Mouse (Mus musculus): ENCODE measurements around the gene Kremen1.

The Kremen1 gene

DNA sequence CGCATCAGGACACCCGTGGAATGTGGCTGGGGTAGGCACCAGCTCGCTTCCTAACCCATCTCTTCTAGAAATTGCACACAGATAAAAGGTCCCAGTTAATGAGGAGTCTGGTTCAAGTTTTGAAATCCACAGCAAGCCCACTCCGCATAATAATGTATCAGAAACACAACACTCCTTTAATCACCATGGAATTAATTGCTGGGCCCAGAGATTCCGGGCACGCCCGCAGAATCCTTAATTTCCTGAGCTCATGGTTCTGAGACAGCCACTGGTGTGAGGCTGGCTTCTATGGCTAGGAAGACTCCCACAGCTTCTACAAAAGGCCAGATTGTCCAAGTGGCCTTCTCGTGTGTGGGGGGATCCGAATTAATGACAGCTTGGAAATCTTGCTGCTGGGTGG is 94.0 kb downstream of the Kremen1 start:
- DNase-seq = no peak

DNA sequence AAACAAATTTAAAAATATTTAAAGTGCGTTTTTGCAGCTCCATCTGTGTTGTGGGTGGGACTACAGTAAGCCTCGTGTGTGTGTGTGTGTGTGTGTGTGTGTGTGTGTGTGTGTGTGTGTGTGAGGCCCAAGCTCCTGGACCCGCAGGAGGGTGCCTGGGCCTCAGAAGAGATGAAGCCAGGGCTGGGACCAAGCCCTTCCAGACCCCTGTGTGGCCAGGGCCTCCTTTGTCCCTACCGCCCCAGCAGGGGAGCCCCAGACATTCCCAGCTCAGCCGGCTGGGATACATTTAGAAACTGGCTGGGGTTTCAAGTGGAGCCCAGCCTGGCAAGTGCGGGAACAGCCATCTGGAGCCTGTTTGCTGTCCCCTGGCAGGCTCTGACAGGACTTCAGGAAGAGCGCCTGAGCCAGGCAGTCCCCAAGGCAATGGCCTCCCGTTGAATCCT is 95.9 kb downstream of the Kremen1 start:
- DNase-seq = no peak

DNA sequence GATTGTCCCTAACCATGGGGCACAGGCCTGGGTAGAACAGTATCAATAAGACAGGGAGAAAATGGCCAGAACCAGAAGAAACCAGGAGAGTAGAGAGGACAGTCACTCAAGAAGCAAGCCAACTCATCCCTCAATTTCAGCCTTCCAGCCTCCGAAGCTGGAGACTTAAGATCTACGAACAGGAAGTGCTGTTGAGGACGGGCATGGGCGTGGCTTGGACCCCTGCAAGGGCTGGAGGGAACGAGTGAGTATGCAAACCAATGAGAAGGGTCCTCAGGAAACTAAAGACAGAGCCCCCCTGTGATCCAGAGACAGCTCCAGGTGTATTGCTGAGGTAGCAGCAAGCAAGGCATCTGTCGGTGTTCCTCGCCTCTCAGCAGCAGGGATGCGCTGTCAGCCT is 97.0 kb downstream of the Kremen1 start:
- DNase-seq = no peak

DNA sequence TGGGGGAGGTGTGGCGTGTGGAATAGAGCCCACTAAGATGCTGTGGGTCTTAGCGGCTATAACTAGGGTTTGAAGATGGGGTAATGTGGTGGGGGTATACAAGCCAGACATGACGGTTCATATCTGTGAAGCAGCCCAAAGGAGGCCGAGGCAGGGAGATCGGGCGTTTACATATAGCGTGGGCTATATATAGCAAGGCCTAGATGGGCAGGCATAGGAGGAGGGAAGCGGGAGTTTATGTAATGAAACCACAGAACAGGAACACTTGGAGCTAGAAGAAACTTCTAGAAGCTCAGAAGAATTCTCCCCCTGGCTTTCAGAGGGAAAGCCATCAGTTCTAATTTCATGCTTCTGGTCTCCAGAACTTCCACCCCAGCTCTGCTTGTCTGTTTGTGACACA is 97.9 kb downstream of the Kremen1 start:
- no peak for DNase-seq

DNA sequence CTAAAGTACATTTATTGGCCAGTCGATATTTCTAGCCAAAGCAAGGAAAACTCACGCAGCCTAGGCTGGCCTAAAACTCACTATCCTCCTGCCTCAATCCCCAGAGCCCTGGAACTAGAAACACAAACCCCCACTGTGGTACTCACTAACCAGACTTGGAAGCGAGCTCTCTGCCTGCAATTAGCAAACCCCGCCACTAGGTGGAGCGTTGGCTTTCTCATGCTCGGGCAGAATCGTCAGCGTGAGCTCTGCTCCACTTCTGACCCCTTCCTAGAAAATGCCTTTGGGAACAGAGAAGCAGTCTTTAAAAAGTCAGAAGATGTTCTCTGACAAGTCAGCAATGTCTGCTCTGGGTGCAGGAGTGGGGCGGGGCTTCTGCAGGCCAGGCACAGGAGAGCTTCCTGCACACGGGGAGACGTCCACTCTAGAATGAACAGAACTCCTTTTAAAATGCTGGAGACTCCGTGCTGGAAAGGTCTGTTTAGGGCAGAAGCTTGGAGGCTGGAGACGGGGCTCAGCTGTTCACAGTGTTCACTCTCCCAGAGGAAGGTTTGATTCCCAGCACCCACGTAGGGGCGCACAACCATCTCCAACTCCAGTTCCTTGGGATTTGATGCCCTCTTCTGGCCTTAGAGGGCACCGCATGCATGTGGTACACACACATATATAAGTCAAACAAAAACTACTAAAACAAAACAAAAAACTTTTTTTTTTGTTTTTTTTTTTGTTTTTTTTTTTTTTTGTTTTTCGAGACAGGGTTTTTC is 100.5 kb downstream of the Kremen1 start:
- peak in 1 of 2 experiments; percentile 74 for DNase-seq

DNA sequence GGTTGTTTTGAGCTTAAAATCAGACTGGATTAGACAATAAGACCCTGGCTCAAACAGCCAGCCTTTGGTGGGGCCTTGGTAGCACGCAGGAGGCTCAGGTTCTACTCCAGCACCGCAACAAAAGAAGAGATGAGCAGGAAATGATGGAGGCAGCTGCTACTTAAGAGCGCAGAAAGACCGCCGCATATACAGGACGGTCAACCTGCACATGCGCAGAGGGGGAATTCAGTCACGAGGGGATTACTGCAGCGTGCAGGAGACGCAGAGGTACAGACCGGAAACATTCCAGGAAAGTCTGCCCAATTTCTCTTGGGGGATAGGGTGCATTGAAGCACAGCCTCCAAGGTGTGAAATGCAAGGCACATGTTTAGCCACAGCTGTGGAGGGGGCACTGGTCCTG is 103.3 kb downstream of the Kremen1 start:
- no peak for DNase-seq

DNA sequence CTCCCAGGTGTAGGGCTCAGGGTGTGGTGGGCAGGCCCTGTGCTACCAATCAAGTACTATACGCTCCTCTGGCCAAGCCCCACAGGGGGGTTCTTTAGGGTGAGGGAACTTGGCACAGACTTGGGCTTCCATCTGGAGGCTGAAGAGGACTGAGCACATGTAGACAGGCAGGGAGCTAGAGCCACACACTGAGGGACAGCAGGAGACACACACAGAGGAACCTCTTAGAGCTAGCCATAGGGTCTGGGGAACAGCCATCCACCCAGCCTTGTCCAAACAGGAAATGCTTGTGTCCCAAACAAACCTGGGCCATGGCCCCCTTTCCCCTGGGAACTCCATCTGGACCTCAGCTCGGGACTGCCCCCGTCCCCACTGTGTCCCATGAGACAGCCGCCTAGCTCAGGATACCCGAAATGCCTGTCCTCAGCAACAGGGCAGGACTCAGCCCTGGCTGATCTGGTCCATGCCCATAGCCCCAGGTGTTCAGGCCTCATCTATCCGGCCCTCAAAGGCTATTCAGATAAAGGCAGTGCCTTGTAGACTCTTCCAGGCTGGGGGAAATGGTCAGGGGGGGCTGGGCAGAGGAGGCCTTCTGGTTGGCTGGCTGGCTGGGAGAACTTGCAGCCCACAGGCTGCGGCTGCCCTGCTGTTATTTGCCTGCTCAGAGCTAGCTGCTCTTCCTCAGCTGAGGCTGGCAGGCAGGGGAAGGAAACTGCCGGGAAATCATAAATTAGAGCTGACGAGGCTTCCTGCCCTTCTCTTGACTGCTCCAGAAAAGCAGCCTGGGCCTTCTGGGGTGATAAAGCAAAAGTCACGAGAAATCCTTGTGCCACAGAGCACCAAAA is 106.2 kb downstream of the Kremen1 start:
- DNase-seq = peak; percentile 65 to 76

DNA sequence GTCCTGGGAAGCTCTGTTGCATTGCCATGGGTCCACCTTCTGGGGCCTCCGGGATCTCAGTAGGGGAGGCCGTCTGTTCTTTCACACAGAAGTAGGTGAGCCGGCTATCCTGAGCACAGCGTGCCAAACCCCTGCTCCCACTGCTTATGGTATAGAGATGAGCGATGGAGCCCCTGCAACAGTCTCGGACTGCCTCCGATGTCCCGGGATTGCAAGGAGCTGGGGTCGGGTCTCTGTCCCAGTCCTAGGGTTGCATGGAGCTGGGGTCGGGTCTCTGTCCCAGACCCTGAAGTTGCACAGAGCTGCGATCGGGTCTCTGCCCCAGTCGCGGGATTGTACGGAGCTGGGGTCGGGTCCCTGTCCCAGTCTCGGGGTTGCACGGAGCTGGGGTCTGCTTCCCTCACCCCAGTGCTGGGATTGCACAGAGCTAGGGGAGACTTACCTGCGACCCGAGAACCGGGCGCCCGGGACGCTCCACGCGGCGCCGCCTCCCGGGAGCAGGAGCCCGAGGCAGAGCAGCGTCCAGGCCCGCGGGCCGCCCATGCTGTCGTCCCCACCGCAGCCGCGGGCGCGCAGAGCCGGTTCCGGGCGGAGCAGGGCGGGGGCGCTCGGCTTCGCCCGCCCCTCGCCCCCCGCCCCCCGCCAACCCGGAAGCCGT is 109.5 kb downstream of the Kremen1 start, which contains the start of gene Emid1:
Gene Emid1, minus strand, starts transcription at position 578 of the 658 bp plus-strand sequence.
- DNase-seq = peak in 1 of 2 experiments; percentile 67

DNA sequence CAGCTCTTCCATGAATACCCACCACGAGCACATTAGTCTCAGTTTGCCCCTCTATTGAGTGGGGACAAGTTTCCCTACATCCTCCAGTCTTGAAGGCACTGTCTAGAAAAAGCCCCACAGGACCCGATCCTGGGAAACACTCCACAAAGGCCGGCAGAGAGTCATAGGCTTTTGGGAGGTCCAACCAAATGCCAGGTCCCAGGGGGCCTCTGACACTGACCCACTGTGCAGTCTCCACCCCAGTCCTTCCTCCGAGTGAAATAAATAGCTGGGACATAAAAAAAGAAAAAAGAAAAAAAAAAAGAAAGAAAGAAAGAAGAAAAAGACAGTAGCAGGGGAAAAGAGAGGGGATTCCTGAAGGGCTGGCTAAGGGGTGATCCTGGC is 110.1 kb downstream of the Kremen1 start:
- peak; percentile 66 to 67 for DNase-seq

DNA sequence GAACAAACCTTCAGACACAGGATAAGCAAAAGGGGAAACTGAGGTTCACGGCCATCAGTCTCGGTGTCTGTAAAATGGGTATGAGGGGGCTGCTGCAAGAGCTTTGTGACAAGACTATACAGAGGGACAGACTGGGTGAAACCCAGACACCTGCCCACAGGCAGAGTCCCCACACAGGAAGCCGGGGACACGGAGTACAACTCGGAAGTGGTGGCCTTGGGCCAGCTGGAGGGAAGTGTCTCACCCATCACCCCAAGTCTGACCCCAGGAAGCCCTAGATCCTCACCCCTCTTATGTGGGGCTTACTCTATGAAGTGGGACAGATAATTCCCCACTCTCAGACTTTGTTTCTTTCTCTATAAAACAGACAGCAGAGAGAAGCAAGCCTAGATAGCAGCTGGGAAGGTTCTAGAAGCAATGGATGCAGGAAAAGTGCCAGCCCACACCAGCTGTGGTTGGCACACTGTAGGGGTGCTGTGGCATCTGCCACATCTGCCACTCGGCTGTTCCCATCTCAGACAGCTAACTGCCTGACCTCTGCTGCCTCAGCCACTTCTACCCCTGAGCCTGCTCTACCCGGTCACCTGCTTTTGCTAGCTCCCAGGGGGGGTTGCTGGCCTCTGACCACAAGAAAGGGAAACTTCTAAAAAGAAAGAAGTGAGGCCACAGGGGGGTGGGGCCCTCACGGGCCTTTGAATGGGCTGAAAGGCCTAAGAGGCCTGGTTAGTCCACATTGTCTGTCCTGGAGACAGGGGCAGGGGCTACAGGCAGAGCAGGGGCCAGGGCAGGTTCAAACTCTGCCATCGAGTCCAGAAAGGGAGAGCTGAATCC is 110.7 kb downstream of the Kremen1 start:
- peak in 1 of 2 experiments; percentile 38 for DNase-seq

DNA sequence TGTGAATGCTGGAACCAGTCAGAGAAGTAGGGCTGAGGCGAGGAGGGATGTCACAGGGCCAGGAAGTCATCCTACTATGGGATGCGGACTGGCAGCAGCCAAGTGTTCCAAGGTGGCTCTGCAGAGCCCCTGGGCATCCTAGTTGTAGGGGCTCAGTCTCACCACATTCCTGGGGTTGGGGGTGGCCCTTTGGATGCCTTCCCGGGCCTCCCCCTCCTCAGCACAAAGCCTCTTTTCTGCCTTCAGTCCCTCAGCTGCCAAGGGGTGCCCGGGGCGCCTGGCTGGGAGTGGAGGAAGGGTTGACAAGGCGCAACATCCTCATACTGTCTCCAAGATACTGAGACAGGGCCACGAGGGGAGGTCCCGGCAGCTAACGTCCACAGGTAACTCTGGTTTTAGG is 111.4 kb downstream of the Kremen1 start:
- DNase-seq = no peak

DNA sequence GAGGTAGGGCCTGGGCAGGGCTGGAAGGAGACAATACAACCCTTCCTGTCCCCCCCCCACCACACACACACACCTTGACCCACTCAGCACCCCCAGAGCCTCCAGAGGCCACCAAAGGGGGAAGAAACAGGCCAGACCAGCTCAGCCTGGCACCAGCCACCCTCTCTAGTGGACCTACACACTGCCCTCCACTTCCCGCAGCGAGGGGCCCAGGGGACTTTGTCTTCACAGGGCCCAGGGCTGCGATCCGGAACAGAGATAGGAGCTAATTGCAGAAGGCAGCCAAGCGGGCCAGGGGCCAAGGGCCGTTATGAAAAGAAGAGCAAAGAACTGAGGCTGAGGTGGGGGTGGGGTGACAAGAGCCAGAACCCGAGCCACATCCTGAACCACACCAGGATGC is 112.1 kb downstream of the Kremen1 start:
- peak; percentile 87 to 89 for DNase-seq

DNA sequence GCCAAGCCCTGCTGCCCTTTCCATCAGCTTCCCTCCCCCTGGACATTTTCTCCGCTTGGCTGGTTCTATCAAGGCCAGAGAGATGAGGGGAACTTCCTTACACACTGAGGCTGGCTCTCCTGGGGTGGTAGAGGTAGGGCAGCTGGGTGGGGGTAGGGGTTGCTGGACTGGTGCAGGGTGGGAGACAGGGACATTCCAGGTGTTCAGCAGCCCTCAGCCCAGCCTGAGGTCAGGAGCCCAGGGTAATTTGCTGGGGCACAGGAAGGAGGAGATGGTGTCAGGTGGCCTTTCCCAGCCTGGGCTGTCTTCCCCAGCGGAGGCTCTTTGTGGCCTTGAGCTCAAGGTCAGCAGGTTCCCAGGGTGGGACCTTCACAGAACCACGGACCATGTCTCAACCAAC is 115.8 kb downstream of the Kremen1 start:
- DNase-seq = peak in 1 of 2 experiments; percentile 28

DNA sequence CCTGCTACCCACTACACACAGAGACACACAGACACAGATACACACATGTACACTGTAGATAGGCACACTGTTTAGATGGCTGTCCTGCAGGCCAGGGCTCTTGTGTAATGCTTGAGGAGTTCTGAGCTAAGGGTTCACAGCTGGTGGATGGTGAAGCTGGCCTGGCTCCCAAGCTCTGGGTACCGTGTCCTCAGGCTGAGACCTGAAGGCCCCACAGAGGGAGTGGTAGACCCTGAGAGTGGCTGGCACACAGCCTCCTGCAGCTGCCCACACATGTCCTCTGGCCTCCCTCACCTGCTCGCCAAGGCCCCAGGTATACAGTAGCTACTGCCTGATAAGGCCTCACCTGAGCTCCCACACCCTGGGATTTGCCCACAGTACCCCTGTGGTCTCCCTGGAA is 119.4 kb downstream of the Kremen1 start:
- DNase-seq = no peak
